Mouse (Mus musculus) neural tube, embryonic 14.5 days (tissue): ENCODE results near the gene Robo4. TPM values are rescaled to one million over a fixed set of nuclear protein-coding genes. Genes with fewer than 3 reads are reported as not detected.

Experiments
- ATAC-seq: fragments of 200-750 bp; cut with Nextera tagmentation; 2 replicates; pipeline ENCODE4 v1.8.0; 2017; ENCODE audit warnings: low read depth, mild to moderate bottlenecking, moderate TSS enrichment, moderate library complexity
- H3K27ac ChIP-seq: fragments of 300-500 bp; sonication (generic); 2 replicates; pipeline ENCODE4 v1.5.1; 2014; ENCODE audit warnings: low read depth, mild to moderate bottlenecking, control low read depth, low read length, moderate library complexity, mixed read lengths
- H3K27me3 ChIP-seq: fragments of 300-500 bp; sonication (generic); 2 replicates; pipeline ENCODE4 v1.6.1; 2014; ENCODE audit warnings: low read length; ENCODE audit not compliant: control insufficient read depth, insufficient read depth
- H3K36me3 ChIP-seq: fragments of 300-500 bp; sonication (generic); 2 replicates; pipeline ENCODE4 v1.6.1; 2014; ENCODE audit warnings: low read length, mixed read lengths; ENCODE audit not compliant: control insufficient read depth, insufficient read depth
- H3K4me1 ChIP-seq: fragments of 300-500 bp; sonication (generic); 2 replicates; pipeline ENCODE4 v1.6.1; 2014; ENCODE audit warnings: low read length; ENCODE audit not compliant: control insufficient read depth, insufficient read depth
- H3K4me2 ChIP-seq: fragments of 300-500 bp; sonication (generic); 2 replicates; pipeline ENCODE4 v1.6.1; 2014; ENCODE audit warnings: mild to moderate bottlenecking, low read depth, low read length, control low read depth
- H3K4me3 ChIP-seq: fragments of 300-500 bp; sonication (generic); 2 replicates; pipeline ENCODE4 v1.5.1; 2014; ENCODE audit warnings: low read depth, low read length, control low read depth, mixed read lengths
- H3K9ac ChIP-seq: fragments of 300-500 bp; sonication (generic); replicated peaks from 2 replicates; pipeline ENCODE4 v1.6.1; 2014; ENCODE audit warnings: low read depth, mild to moderate bottlenecking, control low read depth, low read length, mixed read lengths
- H3K9me3 ChIP-seq: fragments of 300-500 bp; sonication (generic); 2 replicates; pipeline ENCODE4 v1.6.1; 2016; ENCODE audit warnings: low read length; ENCODE audit not compliant: control insufficient read depth
- WGBS: fragments of 180-500 bp; shearing (Covaris S2); extraction: QIAGEN DNeasy Blood & Tissue Kit; methylation state at CpG from one replicate; pipeline ENCODE4 v1.1.7; 2014; 5-methylcytosine and 5-hydroxymethylcytosine counted together
- polyA plus RNA-seq: library from polyadenylated mRNA; unstranded; fragments of >200 nt; fragmentation: Nextera tagmentation; extraction: Ambion mirVana; gene quantifications from 2 replicates; pipeline ENCODE4 v1.2.1, GENCODE M21; 2014

The Robo4 gene
- polyA plus RNA-seq, 1 experiment from 2014 or later, result 2.4 TPM

GRCm38 (mm10) chr9:37392071-37392470 is 9.6 kb upstream of the Robo4 start:
- WGBS, result 66% methylated on average over 2 of the region's 2 CpGs
- no peak overlapping the region for H3K9ac ChIP-seq
- H3K9me3 ChIP-seq, result no peaks in the 10 kb centered on the region
- no peak overlapping the region for H3K4me2 ChIP-seq
- no peaks in the 10 kb centered on the region for H3K36me3 ChIP-seq
- no peaks in the 10 kb centered on the region for H3K4me1 ChIP-seq
- ATAC-seq, result no peak
- H3K4me3 ChIP-seq, result no peak overlapping the region
- H3K27me3 ChIP-seq, result no peaks in the 10 kb centered on the region
- H3K27ac ChIP-seq, result no peak overlapping the region

DNA sequence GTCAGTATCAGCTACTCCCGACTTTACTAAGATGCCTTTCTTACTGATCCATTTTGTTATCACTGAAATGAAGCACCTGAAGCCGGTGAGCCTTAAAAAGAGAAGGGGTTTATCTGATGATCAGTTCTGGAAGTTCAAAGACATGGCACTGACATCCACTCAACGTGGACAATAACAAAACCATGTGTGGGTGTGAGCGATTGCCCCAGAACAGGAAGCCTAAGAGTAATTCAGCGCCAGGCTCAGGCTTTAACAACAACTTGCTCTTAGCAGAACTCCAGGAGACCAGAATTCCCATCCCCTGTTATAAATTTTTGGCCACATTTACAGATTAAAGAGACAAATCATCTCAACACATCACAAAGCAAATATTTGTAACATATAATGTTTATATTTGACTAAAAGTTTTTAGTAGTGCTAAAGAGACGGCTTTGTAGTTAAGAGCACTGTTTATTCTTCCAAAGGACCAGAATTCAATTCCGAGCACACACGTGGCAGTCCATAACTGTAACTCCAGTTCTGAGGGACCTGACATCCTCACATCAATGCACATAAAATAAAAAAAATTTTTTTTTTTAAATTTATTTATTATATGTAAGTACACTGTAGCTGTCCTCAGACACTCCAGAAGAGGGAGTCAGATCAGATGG is 8.1 kb upstream of the Robo4 start:
- Histone ChIP-seq H3K9me3 (no peaks in the 10 kb centered on the region), H3K9ac (no peak overlapping the region), H3K4me3 (no peak overlapping the region), H3K27ac (no peak overlapping the region), H3K4me1 (no peaks in the 10 kb centered on the region), H3K4me2 (no peak overlapping the region), H3K27me3 (no peaks in the 10 kb centered on the region), H3K36me3 (no peaks in the 10 kb centered on the region)
- ATAC-seq, result no peak
- 77% methylated on average over 8 of the region's 8 CpGs for WGBS

DNA sequence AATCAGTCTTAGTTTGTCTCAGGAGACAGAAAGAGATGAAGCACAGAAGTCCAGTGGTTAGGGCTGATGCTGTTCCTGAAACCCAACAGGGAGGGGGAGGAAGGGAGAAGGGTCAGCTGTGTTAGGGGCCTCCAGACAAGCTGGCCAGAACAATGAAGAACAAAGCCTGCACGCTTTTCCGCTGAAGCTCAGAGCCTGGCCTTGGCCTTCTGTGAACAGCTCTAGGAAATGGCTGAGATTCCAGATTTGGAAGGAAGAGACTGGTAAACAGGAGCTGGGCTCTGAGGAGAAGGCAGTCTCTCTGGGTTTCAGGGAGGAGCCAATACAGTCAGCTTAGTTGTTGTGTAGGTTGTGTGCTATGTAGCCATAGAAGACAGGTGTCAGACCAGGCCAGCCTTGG is 1.1 kb upstream of the Robo4 start:
- H3K9ac ChIP-seq, result no peak overlapping the region
- H3K9me3 ChIP-seq, result no peaks in the 10 kb centered on the region
- H3K27me3 ChIP-seq, result no peaks in the 10 kb centered on the region
- no peaks in the 10 kb centered on the region for H3K36me3 ChIP-seq
- H3K27ac ChIP-seq, result no peak overlapping the region
- no peak overlapping the region for H3K4me3 ChIP-seq
- no peak; the same call in 1 of the 2 replicates for ATAC-seq
- no peaks in the 10 kb centered on the region for H3K4me1 ChIP-seq
- H3K4me2 ChIP-seq, result no peak overlapping the region
- 51% methylated on average over 2 of the region's 2 CpGs for WGBS

DNA sequence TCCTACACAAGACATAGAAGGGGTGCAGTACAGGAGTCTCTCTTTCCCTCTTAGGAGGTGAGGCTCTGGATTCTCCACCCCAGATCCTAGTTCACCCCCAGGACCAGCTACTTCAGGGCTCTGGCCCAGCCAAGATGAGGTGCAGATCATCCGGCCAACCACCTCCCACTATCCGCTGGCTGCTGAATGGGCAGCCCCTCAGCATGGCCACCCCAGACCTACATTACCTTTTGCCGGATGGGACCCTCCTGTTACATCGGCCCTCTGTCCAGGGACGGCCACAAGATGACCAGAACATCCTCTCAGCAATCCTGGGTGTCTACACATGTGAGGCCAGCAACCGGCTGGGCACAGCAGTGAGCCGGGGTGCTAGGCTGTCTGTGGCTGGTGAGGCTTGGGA is 804 bp downstream of the Robo4 start:
- ATAC-seq, result no peak
- no peak overlapping the region for H3K9ac ChIP-seq
- H3K4me1 ChIP-seq, result peaks cover 3% of the 10 kb centered on the region; the same call in 1 of the 2 replicates
- no peaks in the 10 kb centered on the region for H3K27me3 ChIP-seq
- no peaks in the 10 kb centered on the region for H3K9me3 ChIP-seq
- H3K27ac ChIP-seq, result no peak overlapping the region
- no peak overlapping the region for H3K4me2 ChIP-seq
- WGBS, result 94% methylated on average over 7 of the region's 7 CpGs
- no peaks in the 10 kb centered on the region for H3K36me3 ChIP-seq
- 0 out of 2 replicates have a peak overlapping the region, but pooled peaks have one; percentile 10 for H3K4me3 ChIP-seq

DNA sequence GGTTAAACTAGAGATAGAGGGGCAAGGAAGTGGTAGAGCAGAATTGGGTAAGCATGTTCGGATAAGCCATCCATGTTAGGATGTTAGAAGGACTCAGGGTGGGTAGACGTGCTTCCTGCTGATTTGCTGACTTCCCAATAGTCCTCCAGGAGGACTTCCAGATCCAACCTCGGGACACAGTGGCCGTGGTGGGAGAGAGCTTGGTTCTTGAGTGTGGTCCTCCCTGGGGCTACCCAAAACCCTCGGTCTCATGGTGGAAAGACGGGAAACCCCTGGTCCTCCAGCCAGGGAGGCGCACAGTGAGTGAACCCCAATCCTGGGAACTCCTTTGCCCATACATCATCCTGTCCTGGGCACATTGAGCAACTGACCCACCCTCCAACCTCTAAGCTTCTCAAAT is 1.3 kb downstream of the Robo4 start:
- 90% methylated on average over 7 of the region's 7 CpGs for WGBS
- Histone ChIP-seq H3K4me3 (no peak overlapping the region), H3K4me1 (peaks cover 4% of the 10 kb centered on the region), H3K9me3 (no peaks in the 10 kb centered on the region), H3K27ac (no peak overlapping the region), H3K9ac (no peak overlapping the region), H3K36me3 (no peaks in the 10 kb centered on the region), H3K4me2 (no peak overlapping the region), H3K27me3 (no peaks in the 10 kb centered on the region)
- no peak for ATAC-seq

DNA sequence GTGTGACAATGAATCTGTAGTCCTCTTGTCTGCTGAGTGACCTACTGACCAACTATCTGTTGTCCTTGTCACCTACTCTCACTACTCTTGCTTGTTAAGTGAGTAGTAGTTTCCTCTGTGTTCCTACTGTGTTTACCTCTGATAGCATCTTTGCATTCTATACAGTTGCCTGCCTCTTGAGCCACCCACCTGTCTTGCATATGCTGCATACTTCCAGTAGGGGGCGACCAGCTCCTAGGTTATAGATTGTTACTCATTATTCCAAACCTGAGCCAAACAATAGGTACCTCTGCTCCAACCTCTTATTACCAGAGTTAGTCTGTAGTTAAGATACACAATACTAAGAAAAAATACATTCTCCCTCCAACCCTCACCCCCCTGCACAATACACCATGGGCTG is 4.7 kb downstream of the Robo4 start:
- no peaks in the 10 kb centered on the region for H3K36me3 ChIP-seq
- 0% methylated on average over 1 of the region's 1 CpGs for WGBS
- H3K27me3 ChIP-seq, result no peaks in the 10 kb centered on the region
- H3K9ac ChIP-seq, result no peak overlapping the region
- peaks cover 4% of the 10 kb centered on the region for H3K4me1 ChIP-seq
- H3K27ac ChIP-seq, result no peak overlapping the region
- H3K4me2 ChIP-seq, result no peak overlapping the region
- ATAC-seq, result peak; percentile 42; the same call in 1 of the 2 replicates
- H3K9me3 ChIP-seq, result no peaks in the 10 kb centered on the region
- no peak overlapping the region for H3K4me3 ChIP-seq

GRCm38 (mm10) chr9:37407850-37408502 is 6.3 kb downstream of the Robo4 start:
- H3K27ac ChIP-seq, result no peak overlapping the region
- H3K4me3 ChIP-seq, result no peak overlapping the region
- no peaks in the 10 kb centered on the region for H3K36me3 ChIP-seq
- H3K4me2 ChIP-seq, result peak overlapping the region; percentile 38
- peak; percentile 80; the same call in 1 of the 2 replicates for ATAC-seq
- peaks cover 4% of the 10 kb centered on the region for H3K4me1 ChIP-seq
- WGBS, result 9% methylated on average over 19 of the region's 19 CpGs
- no peak overlapping the region; the same call in 1 of the 2 replicates for H3K9ac ChIP-seq
- H3K9me3 ChIP-seq, result no peaks in the 10 kb centered on the region
- H3K27me3 ChIP-seq, result no peaks in the 10 kb centered on the region

- Histone ChIP-seq H3K4me3 (no peak overlapping the region), H3K9me3 (no peaks in the 10 kb centered on the region), H3K4me2 (no peak overlapping the region), H3K36me3 (no peaks in the 10 kb centered on the region), H3K4me1 (peaks cover 4% of the 10 kb centered on the region), H3K27me3 (no peaks in the 10 kb centered on the region), H3K27ac (no peak overlapping the region), H3K9ac (no peak overlapping the region)
- no peak for ATAC-seq
- 70% methylated on average over 8 of the region's 8 CpGs for WGBS
Observed at GRCm38 (mm10) chr9:37409698-37410445, 8.2 kb downstream of the Robo4 start.

DNA sequence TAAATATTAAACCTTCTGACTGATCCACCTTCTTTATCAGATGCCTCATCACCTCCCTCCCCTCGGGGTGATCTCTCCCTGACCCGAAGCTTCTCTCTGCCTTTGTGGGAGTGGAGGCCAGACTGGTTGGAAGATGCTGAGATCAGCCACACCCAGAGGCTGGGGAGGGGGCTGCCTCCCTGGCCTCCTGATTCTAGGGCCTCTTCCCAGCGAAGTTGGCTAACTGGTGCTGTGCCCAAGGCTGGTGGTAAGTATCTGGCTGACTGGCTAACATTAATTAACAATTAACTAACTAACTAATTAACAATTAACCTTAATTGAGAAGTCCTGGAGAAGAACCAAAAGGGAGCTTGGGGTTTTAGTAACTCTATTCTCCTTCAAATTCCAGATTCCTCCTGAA is 11.3 kb downstream of the Robo4 start:
- H3K27ac ChIP-seq, result no peak overlapping the region
- H3K4me1 ChIP-seq, result no peaks in the 10 kb centered on the region; the same call in 1 of the 2 replicates
- 54% methylated on average over 3 of the region's 3 CpGs for WGBS
- no peak overlapping the region for H3K9ac ChIP-seq
- no peak for ATAC-seq
- H3K36me3 ChIP-seq, result no peaks in the 10 kb centered on the region
- H3K9me3 ChIP-seq, result no peaks in the 10 kb centered on the region
- no peaks in the 10 kb centered on the region for H3K27me3 ChIP-seq
- H3K4me3 ChIP-seq, result no peak overlapping the region
- no peak overlapping the region for H3K4me2 ChIP-seq
